Mouse (Mus musculus) testis, postnatal 10 days (tissue): ENCODE data around the gene Prmt7.
"Not testable (repeated sequence)": the region's sequence is repeated elsewhere in the genome, so short reads cannot be mapped to it uniquely, and the experiment has no call there.

Experiments used
- DNase-seq: peaks from one replicate; pipeline ENCODE4 v3.0.0; 2021; ENCODE audit warnings: low spot score

Prmt7 gene

GRCm38 (mm10) chr8:106210821-106211345, at the start of gene Prmt7, which contains the start of gene Slc7a6os:
TSS of gene Prmt7 (plus strand) at chr8:106210936.
TSS of gene Slc7a6os (minus strand) at chr8:106210935.
- DNase-seq: peak; percentile 97

GRCm38 (mm10) chr8:106163251-106163650, 47.5 kb upstream of the Prmt7 start:
- DNase-seq: no peak

DNA sequence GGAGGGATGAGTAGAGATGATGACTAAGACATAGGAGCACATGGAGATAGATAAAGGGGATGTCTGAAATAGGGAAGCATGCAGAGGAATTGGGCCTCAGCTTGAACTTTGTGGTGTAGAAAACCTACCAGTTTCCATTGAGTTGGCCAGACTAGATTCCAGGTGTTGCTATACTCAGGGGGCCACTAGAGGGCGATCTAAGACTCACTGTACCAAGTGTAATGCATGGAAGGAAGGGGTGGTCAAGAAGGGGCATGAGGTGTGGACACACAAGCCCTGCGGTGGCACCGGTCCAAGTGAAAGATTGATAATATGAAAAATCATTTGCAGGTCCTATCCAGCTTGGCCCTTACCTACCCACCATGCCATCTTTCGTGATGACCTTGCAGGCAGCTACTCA, 45.3 kb upstream of the Prmt7 start:
- peak; percentile 86 for DNase-seq

DNA sequence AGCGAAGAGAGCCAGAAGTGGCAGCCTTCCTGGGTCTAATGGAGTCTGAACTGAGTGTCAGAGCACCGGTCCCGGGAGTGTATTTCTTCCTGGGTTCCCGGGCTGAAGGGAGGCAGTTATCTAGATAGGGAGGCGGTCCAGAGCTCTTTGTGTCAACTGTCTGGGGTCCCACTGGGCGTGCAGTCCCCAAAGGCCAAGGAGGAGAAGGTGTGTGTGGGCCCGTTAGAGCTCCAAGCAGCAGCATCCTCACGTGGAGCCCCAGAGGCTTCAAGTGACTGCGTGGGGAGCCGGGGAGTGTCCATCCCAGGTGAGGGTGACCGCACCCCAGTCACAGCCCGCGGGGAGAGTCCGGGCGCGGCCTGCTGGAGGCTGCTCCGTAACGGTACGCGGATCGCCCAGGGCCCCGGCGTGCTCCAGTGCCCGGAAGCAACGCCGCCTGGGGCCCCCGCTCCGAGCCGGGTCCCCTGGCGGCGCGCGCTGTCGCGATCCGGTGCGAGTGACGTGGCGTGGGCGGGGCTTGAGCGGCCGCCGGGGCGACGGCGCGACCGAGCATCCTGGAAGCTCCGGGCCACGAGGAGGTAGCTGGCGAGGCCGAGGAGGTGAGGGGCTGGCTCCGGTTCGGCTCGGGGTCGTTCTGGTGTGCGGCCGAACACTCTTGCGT, 42.2 kb upstream of the Prmt7 start, which contains the start of gene Slc7a6:
TSS of gene Slc7a6 (plus strand) at position 502 of the 661 bp plus-strand sequence.
- peak; percentile 91 for DNase-seq

DNA sequence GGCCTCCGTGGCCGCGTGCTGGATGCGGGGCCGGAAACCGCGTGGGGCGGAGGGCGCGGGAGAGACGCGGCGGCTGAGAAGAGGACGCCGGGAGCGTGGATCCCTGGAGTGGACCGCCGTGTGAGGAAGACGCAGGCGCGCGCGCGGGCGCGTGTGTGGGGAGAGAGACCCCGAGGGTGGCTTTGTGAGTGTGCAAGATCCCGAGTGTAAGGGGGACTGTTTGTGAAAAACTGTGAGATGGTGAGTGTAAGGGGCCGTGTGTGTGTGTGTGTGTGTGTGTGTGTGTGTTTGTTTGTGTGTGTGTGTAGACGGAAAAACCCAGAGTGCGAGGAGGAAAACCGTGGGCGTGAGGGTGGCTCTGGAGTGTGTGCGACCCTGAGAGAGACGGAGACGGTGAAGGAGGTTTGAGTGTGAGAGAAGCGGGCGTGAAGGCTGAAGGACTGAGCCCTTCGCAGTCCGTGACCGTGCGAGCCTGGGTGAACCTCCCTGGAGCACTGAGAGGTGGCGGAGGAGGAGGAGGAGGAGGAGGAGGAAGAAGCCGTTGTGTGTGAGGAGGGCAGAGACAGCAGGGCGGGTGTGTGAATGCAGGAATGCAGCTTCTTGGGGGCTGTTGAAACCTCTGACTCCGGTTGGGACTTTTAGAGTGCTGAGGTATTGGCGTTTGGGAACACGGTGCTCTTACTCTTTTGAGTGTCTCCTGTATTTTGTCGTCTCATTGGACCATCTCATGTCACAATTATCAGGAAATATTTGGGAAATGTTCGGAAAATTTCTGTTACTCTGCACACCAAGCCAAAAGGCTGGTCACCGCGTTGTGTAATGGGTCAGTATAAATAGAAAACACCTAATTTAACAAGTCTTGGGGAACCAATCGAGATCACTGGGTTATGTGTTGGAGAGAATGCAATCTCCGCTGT, 41.5 kb upstream of the Prmt7 start:
- peak; percentile 60 for DNase-seq

- no peak for DNase-seq
Measured at GRCm38 (mm10) chr8:106169934-106170480, 40.7 kb upstream of the Prmt7 start.

DNA sequence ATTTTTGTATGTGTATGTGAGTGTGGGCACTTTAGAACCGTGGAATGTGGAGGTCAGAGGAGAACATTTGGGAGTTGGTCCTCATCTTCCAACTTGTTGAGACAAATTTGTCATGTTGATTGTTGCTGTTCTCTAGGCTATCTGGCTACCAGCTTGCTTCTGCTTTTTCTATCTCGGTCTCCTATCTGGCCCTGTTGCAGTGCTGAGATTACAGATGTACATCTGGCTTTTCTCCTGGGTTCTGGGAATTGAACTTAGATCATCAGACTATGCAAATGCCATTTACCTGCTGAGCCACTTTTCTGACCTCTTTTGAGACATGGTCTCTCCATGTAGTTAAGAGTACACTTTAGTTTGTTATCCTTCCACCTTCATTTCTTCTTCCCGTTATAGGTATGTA, 37.2 kb upstream of the Prmt7 start:
- no peak for DNase-seq

GRCm38 (mm10) chr8:106176891-106177290, 33.8 kb upstream of the Prmt7 start:
- no peak for DNase-seq

DNA sequence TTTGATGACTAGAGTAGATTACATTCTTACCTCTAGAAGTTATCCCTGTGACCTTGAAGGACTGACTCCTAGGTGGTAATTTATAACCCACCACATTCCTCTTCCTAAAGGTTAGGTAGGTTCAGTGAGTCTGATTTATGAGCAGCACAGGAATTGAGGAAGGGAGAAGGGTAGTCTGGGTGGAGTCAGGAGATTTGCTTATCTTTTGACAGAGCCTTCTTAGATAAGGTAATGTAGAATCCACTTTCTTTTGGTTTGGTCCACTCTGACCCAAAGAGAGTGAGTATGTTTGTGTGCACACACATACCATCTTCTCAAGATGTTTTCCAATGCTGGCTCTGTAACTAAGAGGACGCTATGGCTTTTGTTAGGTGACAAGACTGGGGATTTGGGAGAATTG, 33.1 kb upstream of the Prmt7 start:
- no peak for DNase-seq

GRCm38 (mm10) chr8:106178428-106178827, 32.3 kb upstream of the Prmt7 start:
- DNase-seq: no peak

- no peak for DNase-seq
Measured at GRCm38 (mm10) chr8:106185628-106186270, 25.0 kb upstream of the Prmt7 start.

DNA sequence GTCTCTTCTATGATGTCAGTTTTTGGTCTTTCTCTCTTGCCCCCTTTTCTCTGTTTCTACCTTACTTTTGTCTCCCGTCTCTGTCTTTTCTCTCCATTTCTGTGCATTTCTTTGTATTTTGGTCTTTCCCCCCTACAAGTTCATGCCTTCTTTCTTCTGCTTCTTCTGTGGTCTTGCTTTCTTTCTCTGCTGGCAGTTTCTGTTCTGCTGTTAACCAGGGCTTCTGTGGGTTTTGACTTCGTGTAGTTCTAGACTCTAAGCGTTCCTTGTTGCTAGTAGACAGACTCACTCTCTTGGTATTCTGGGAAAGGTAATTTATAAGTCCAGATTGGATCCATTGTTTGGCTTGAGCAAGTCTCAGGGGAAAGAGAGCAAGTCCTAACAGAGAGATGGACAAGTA, 24.3 kb upstream of the Prmt7 start:
- DNase-seq: no peak

DNA sequence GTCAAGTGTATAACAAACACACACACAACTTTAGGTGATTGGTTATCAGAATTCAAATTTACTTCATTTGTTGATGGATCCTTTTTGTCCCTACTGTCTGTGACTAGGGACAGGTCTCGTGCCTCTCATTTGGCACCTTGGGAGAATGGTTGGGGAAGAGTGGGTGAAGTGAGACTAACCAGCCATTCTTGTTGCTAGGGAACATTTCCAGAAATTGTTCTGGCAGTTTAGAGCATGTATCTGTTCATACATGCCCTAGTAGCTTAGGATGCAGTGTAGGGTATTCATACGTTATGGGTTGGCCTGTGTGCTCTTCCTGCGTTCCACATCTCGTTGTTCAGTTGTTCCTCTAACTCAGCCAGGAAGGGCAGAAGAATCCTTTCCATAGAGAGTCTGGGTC, 21.6 kb upstream of the Prmt7 start:
- no peak for DNase-seq

DNA sequence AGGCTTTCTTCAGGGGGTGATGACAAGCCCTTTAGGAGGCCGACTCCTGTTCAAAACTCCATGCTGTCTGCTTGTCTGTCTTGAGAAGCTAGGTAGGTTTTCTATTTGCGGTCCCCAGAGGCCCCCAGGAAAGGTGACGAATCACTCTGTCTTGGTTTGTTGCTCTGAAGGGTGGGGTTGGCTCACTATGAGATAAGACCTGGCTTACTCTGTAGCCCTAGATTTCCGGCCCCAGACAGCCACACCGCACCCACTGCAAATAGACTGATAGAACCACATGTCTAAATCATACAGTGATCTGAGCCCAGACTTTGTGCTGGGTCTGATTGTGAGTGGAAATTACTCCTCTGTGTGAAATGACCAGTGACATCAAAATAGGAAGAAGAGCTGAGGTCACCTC, 19.1 kb upstream of the Prmt7 start:
- no peak for DNase-seq

GRCm38 (mm10) chr8:106193162-106193561, 17.6 kb upstream of the Prmt7 start:
- no peak for DNase-seq

DNA sequence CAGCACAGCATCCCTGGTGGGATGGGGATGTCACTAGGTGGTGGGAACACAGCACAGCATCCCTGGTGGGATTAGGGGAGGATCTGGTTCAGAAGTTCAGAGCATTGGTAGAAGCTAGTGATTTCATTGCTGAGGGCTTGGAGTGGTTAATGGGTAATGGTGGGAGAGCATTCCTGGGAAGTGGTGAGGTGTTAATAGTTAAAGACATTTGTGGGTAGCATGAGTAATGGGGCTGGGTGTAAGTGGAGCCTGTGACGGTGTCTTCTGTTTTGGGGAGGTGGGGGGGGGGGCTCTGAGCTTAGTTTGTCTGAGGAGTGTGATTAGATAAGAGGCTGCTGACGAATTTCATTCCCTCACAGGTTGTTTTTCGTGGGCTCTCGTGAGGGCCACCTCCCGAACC, 16.7 kb upstream of the Prmt7 start:
- no peak for DNase-seq

DNA sequence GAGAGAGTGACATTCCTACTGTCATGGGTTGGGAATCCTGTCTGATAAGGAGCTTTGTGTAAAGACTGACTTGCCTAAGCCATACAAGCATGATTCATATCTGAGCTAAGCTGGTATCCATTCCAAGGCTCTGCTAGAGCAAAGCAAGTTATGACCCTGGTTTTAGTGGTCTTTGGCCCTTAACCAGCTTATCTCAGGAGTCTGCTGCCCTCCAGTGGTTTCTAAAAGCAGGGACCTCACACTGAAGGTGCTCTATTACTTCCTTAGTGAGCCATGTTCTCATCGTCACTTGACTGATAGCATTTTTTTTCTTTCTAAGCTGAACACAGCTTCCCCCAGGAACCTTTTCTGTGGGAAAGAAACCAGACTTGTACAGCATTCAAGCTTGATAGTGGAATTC, 12.0 kb upstream of the Prmt7 start:
- no peak for DNase-seq

DNA sequence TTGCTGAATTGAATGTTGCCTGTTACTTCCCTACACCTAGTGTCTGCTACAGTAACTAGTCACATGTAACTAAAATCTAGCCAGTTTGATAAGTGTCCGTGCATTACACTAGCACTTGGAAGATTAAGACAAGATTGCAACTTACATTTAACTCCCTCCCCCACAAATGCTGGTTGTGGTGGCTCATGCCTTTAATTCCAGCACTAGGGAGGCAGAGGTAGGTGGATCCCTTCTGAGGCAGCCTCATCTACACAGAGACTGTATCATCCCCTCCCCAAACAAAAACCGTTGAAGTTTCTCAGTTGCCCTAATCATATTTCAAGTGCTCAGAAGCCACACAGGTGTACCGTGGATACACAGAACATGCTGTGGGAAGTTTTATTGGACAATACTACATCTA, 11.1 kb upstream of the Prmt7 start:
- not testable (repeated sequence) for DNase-seq

DNA sequence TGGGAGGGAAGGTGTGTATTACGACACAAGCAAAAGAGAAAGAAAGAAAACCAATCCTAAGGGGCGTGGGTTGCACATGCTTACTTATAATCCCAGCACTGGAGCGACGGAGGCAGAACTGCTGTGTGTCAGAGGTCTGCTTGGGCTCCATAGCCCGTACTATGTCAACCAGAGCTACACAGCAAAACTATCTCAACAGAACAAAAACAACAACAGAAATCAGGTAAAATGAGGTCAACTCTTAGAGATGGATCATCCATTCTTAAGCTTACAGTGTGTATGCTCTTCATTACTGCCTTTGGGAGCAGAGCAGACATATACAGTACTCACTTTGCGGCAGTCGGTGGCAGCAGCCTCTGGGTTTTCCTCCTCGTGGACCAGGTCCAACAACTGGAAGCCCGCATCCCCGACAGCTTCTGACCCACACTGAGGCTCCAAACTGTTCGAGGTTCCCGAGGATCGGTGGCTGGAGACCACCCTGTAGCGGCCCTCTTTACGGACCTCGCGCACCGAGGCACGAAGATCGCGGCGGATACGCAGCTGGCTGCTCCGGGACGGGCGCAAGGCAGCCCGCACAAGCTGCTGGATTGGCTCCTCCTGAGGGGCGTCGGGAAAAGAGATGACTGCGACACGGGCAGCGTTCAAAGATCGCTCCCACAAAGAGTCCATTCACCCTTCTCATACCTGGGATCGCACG, 553 bp upstream of the Prmt7 start:
- DNase-seq: no peak

DNA sequence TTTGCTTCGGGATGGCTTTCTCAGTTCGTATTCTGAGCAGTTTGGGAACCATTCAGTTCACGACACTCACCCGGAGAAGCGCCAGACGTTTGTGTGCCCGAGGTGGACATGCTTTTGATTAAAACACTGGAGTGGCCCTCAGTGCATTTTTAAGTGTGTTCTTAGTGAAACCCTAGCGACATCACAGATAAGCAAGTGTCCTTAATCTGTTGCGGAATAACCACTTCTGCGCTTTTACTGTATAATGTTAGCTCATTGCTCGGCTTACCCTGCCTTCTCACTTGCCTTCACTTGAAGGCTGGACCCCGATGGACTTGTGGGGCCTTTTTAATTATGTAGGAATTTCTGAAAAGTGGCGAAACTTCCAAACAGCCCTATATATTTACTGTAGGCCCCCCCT, 685 bp downstream of the Prmt7 start:
- DNase-seq: no peak

DNA sequence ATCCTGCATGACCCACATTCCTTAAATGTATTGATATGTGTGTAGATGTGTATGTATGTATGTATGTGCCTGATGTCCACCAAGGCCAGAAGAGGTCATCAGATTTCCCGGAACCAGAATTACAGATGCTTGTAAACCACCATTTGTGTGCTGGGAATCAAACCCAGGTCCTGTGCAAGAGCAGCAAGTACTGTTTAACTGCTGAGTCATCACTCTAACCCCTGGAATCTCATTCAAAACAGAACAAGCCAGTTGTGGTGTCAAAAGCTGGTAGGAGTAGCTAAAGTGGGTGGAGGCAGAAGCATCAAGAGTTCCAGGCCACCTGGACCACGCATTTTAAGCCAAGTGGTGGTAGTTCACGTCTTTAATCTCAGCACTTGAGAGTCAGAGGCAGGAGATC, 3.2 kb downstream of the Prmt7 start:
- no peak for DNase-seq

- DNase-seq: no peak
Measured at GRCm38 (mm10) chr8:106219620-106220019, 8.9 kb downstream of the Prmt7 start.
